Mouse (Mus musculus) megakaryocyte, embryonic 14.5 days (primary cell): ENCODE measurements around the gene Gm8947.

Experiments used
- FLI1 ChIP-seq: IDR thresholded peaks from 2 replicates; pipeline ENCODE4 v1.6.1; 2012; ENCODE audit warnings: low read length, inconsistent platforms, mixed read lengths
- GATA1 ChIP-seq: IDR thresholded peaks from 3 replicates; pipeline ENCODE4 v1.6.1; 2012; ENCODE audit warnings: mixed read lengths, low read length, inconsistent platforms, borderline replicate concordance

DNA sequence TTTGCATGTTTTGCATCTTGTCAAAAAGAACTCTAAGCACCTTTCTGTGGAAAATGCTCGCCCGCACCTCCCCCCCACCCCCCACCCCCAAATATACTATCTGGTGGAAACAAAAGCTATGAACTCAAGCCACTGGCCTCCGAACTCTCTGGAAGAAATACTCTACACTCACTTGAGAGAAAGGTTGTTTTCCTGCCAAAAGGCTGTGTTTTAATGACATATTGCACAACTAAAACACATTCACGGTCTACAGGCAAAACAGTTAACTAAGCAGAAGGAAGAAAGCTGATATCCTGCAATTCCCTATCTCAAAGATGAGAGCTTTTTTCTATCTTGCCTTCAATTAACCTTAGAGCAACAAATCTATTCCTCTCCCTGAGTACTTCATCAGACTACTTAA lies 51.2 kb downstream of the Gm8947 start:
- TF ChIP-seq GATA1: no peak
- no peak for TF ChIP-seq FLI1
